Mouse (Mus musculus) erythroblast, embryonic 14.5 days (primary cell): Measurements from ENCODE around the gene Hist1h2aa. TPM values are rescaled to one million over a fixed set of nuclear protein-coding genes. Genes with fewer than 3 reads are reported as not detected.

Experiments
- H3K27me3 ChIP-seq: 2 replicates; pipeline ENCODE4 v1.6.1; 2012; ENCODE audit warnings: inconsistent platforms; ENCODE audit not compliant: control insufficient read depth
- H3K36me3 ChIP-seq: 2 replicates; pipeline ENCODE4 v1.6.1; 2012; ENCODE audit warnings: mild to moderate bottlenecking, inconsistent platforms; ENCODE audit not compliant: control insufficient read depth
- H3K4me1 ChIP-seq: 2 replicates; pipeline ENCODE4 v1.6.1; 2012; ENCODE audit warnings: inconsistent platforms; ENCODE audit not compliant: control insufficient read depth
- H3K4me3 ChIP-seq: replicated peaks from 2 replicates; pipeline ENCODE3; 2012; ENCODE audit warnings: moderate library complexity, mild to moderate bottlenecking, inconsistent platforms
- H3K9me3 ChIP-seq: 2 replicates; pipeline ENCODE4 v1.6.1; 2012; ENCODE audit warnings: low read length, inconsistent platforms, mixed read lengths; ENCODE audit not compliant: control insufficient read depth
- GATA1 ChIP-seq: IDR thresholded peaks from 2 replicates; pipeline ENCODE4 v1.6.1; 2012; ENCODE audit warnings: low read length, inconsistent platforms, mixed read lengths
- TAL1 ChIP-seq: IDR thresholded peaks from 3 replicates; pipeline ENCODE4 v1.6.1; 2012; ENCODE audit warnings: low read length, inconsistent platforms, mixed read lengths
- polyA plus RNA-seq: library from polyadenylated mRNA; stranded (reverse); fragments of >175 nt; gene quantifications from 2 replicates; pipeline ENCODE4 v1.2.3, GENCODE M21; 2012

The Hist1h2aa gene
- polyA plus RNA-seq, 1 experiment: not detected

- H3K4me1 ChIP-seq: peaks cover 11% of the 10 kb centered on the region
- no peak overlapping the region for H3K4me3 ChIP-seq
- H3K36me3 ChIP-seq: no peaks in the 10 kb centered on the region
- TF ChIP-seq TAL1 (no peak), GATA1 (no peak)
- no peaks in the 10 kb centered on the region for H3K27me3 ChIP-seq
- no peaks in the 10 kb centered on the region for H3K9me3 ChIP-seq
Observed at GRCm38 (mm10) chr13:23911335-23911734, 22.9 kb upstream of the Hist1h2aa start.

DNA sequence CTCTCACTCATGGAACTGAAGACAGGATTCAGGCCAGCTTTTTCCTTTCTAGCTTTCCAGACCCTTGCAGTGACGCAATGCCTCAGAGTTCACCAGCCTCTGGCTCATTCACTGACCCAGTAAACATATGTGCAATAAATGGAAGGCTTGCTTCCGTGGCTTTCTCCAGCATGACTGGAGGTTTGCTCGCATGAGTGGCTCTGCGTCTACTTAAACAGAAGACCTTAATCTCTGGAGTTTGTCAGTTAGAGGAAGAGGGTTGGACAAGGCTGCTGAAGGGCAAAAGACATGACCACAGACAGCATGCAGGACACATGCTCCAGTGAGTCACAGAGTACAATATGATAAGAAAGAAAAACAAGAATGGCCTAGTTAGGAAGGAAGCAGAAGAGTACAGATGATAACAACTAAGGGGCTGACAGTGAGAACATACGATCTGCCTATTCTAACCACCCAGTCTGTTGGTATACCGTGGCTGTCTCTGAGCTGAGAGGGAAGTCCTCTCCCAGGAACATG, 20.4 kb upstream of the Hist1h2aa start:
- no peaks in the 10 kb centered on the region for H3K27me3 ChIP-seq
- peaks cover 11% of the 10 kb centered on the region for H3K4me1 ChIP-seq
- H3K4me3 ChIP-seq: no peak overlapping the region
- H3K36me3 ChIP-seq: no peaks in the 10 kb centered on the region
- TF ChIP-seq TAL1 (no peak), GATA1 (no peak)
- no peaks in the 10 kb centered on the region for H3K9me3 ChIP-seq

- peaks cover 10% of the 10 kb centered on the region for H3K4me1 ChIP-seq
- no peak within 1 kb of the TSS for H3K4me3 ChIP-seq
- no peaks in the 10 kb centered on the region for H3K27me3 ChIP-seq
- no peaks in the 10 kb centered on the region for H3K9me3 ChIP-seq
- TF ChIP-seq GATA1 (no peak), TAL1 (no peak)
- H3K36me3 ChIP-seq: no peaks in the 10 kb centered on the region
Observed at GRCm38 (mm10) chr13:23914376-23915167, 19.7 kb upstream of the Hist1h2aa start, which contains the start of gene Slc17a4. Gene Slc17a4 (minus strand): TSS chr13:23915009.

- H3K36me3 ChIP-seq: no peaks in the 10 kb centered on the region
- no peaks in the 10 kb centered on the region for H3K9me3 ChIP-seq
- H3K27me3 ChIP-seq: no peaks in the 10 kb centered on the region
- TF ChIP-seq GATA1 (no peak), TAL1 (no peak)
- H3K4me1 ChIP-seq: peaks cover 8% of the 10 kb centered on the region; the same call in 1 of the 2 replicates
- H3K4me3 ChIP-seq: no peak overlapping the region
Observed at GRCm38 (mm10) chr13:23916132-23916531, 18.1 kb upstream of the Hist1h2aa start.

DNA sequence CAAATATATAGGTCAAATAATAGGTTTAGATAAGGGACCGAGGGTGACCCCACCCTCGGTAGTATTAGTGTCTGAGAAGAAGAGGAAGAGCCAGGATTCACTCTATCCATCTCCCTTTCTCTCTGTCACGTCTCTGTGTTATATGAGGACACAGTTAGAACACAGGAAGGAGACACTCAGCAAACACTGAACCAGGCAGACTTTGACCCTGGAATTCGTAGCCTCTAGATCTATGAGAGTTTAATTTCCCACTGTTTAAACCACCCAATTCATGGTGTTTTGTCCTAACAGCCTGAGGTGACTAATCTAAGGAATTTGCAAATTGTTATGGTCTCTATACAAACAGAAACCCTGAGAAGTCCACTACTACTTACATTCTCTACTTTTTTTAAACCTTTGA, 16.6 kb upstream of the Hist1h2aa start:
- TF ChIP-seq GATA1: no peak
- no peak for TF ChIP-seq TAL1
- peaks cover 8% of the 10 kb centered on the region; the same call in 1 of the 2 replicates for H3K4me1 ChIP-seq
- no peaks in the 10 kb centered on the region for H3K27me3 ChIP-seq
- no peak overlapping the region for H3K4me3 ChIP-seq
- no peaks in the 10 kb centered on the region for H3K9me3 ChIP-seq
- H3K36me3 ChIP-seq: no peaks in the 10 kb centered on the region

GRCm38 (mm10) chr13:23925792-23926191, 8.5 kb upstream of the Hist1h2aa start:
- H3K36me3 ChIP-seq: no peaks in the 10 kb centered on the region
- TF ChIP-seq GATA1: no peak
- no peak for TF ChIP-seq TAL1
- H3K27me3 ChIP-seq: no peaks in the 10 kb centered on the region
- no peaks in the 10 kb centered on the region for H3K9me3 ChIP-seq
- no peaks in the 10 kb centered on the region for H3K4me1 ChIP-seq
- no peak overlapping the region for H3K4me3 ChIP-seq

- no peaks in the 10 kb centered on the region for H3K27me3 ChIP-seq
- TF ChIP-seq GATA1 (no peak), TAL1 (no peak)
Observed at GRCm38 (mm10) chr13:23928637-23929036, 5.6 kb upstream of the Hist1h2aa start.

DNA sequence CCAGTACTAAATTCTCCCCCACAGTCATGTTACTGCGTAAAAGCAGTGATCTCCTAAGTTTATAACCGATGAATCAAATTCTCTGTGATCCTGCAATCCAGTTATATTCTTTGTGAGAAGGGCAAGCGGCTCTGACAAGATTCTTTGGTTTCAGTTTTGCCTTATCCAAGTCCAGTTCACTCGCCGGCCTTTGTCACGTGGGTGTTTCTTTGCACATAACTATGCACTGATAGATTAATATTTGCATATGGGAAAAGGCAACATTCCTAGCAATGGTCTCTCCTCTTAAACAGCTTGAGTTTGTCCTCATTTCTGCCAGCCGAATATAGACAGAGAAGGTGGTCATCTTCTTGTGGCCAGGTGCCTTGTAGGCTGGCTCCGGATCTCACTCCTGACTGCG, 3.8 kb upstream of the Hist1h2aa start:
- Histone ChIP-seq H3K9me3 (peaks cover 3% of the 10 kb centered on the region; the same call in 1 of the 2 replicates), H3K4me1 (no peaks in the 10 kb centered on the region), H3K27me3 (no peaks in the 10 kb centered on the region), H3K36me3 (no peaks in the 10 kb centered on the region), H3K4me3 (no peak overlapping the region)
- TF ChIP-seq GATA1 (no peak), TAL1 (no peak)

More at GRCm38 (mm10) chr13:23928637-23929036, 5.6 kb upstream of the Hist1h2aa start:
- Histone ChIP-seq H3K4me1 (no peaks in the 10 kb centered on the region), H3K9me3 (no peaks in the 10 kb centered on the region), H3K4me3 (no peak overlapping the region), H3K36me3 (no peaks in the 10 kb centered on the region)

DNA sequence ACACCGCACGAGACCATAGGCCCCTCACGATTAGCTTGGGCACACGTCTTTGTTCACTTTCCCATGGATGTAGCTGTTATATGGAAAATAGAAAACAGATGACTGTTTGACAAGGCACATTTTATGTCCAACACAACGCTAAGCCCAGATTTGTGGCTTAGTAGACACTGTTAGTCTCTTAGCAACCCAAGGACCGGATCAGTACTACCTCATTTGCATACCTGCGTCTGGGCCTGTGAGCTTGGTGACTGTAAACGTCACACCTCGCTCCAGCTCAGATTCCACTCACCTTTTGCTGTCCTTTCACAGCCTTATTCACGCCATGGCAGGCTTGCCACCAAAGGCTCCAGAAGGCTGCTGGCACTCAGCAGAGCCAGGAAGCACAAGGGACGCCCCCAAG, 3.4 kb upstream of the Hist1h2aa start:
- H3K27me3 ChIP-seq: no peaks in the 10 kb centered on the region
- H3K4me3 ChIP-seq: no peak overlapping the region
- H3K9me3 ChIP-seq: peaks cover 3% of the 10 kb centered on the region; the same call in 1 of the 2 replicates
- no peaks in the 10 kb centered on the region for H3K4me1 ChIP-seq
- H3K36me3 ChIP-seq: no peaks in the 10 kb centered on the region
- TF ChIP-seq TAL1 (no peak), GATA1 (no peak)
